Mouse (Mus musculus): ENCODE results near the gene Rps8. TPM values are rescaled to one million over a fixed set of nuclear protein-coding genes. Genes with fewer than 3 reads are reported as not detected.

Rps8 gene
- polyA plus RNA-seq, 1 experiment from 2014 or later = 478 TPM

DNA sequence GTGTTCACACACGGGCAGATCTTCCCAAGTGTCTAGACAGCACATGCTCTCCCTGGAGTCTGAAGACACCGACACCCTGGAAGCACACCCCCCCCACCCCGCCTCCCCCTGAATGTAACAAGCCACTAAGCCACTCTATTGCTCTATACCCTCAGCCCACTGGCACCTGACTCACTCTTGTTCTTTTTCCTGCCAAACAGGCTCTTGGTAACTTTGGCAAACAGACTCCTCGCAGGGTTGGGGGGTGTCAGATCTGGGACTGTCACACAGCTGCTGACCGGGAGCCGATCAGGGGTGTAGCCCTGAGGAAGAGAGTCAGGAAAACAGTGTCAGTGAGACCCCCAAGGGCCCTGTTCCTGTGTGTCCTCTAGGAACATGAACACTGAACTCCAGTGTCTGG is 24.8 kb downstream of the Rps8 start:
- Histone ChIP-seq H3K9ac (replicated peaks) (no peak overlapping the region; the same call in 1 of the 2 replicates), H3K4me1 (peaks cover 29% of the 10 kb centered on the region), H3K27ac (replicated peaks) (no peak overlapping the region), H3K36me3 (no peaks in the 10 kb centered on the region), H3K4me2 (replicated peaks) (no peak overlapping the region), H3K9me3 (no peaks in the 10 kb centered on the region), H3K4me3 (no peak overlapping the region), H3K27me3 (0 out of 2 replicates have a peak, but pooled peaks cover 8% of the 10 kb centered on the region)
- WGBS = 47% methylated on average over 6 of the region's 6 CpGs
- ATAC-seq (replicated peaks) = no peak

DNA sequence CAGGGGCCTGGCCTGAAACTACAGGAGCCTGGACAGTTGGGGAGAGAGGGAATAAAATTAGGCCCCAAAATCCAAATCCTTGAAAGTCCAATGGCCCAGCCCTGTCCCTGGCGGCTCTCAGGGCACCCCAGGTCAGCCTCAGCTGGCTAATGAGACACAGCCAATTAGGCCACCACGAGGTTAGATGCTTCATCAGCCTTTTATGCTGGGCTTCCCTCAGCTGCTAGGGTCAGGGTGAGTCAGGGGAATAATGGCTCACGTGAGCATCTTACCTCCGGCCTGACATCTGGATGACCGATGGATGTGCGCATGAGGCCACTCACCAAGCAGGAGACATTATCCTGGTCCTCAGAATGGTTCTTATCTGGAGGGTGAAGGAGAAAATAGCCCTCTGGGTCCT is 25.3 kb downstream of the Rps8 start:
- Histone ChIP-seq H3K9ac (replicated peaks) (no peak overlapping the region), H3K27me3 (0 out of 2 replicates have a peak, but pooled peaks cover 8% of the 10 kb centered on the region), H3K4me2 (replicated peaks) (no peak overlapping the region), H3K36me3 (no peaks in the 10 kb centered on the region), H3K9me3 (no peaks in the 10 kb centered on the region), H3K4me1 (peaks cover 33% of the 10 kb centered on the region), H3K4me3 (no peak overlapping the region), H3K27ac (replicated peaks) (no peak overlapping the region)
- WGBS = 36% methylated on average over 6 of the region's 6 CpGs
- no peak for ATAC-seq (replicated peaks)

DNA sequence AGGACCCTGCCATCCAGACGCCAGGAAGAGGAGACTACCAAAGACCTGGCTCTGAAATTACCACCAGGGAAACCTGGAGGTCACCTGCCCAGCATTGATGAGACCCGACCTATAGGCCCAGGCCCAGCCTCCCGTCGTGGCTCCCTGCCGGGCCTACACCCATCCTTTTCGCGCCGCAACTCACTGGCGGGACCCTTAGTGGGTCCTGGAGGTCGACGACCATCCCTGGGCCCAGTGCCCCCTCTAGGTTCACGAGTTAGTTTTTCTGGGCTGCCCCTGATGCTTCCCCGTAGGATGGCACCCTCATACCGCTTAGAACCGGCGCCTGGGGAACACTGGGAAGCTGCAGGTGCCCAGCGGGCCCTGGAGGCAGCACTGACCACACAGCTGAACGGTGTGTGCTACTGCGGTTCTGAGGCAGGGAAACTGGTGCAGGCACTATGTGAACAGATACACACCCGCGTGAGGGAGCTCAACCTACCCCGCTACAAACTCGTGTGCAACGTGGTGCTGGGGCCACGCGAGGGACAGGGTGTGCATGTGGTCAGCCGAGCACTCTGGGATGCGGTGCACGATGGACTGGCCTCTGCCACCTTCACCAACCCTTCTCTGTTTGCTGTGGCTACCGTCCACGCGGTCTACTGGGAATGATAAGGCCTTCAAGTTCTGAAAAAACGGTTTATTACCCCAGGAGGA is 27.9 kb downstream of the Rps8 start:
- H3K4me1 ChIP-seq = peaks cover 39% of the 10 kb centered on the region

DNA sequence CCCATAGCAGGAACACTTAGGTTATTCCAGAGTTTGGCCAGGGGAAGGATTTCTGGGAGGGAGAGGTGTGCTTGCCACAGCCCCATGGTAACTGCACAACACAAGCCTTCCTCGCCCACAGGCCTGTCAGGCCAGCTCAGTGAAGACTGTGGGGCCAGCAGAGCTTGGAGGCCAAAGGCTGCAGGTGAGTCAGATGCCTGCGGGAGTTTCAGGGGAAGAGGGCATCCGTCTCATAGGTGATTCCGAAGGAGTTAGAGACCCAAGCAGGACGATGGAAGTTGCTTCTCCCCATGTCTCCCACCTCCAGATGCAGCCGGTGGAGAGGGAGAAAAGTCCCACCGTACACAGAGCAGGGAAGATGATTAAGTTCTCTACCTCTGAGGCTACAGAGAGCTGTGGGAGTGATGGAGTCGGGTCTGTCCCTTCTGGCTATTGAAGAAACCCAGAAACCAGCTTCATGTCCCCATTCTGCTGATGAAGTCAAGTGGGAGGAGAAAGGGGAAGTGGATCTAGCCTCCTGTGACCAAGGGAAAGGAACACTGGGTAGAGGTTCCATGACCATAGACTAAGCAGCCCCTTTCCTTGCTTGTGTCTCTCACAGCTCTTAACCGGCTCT is 29.3 kb downstream of the Rps8 start, which contains the start of gene Tctex1d4:
Tctex1d4 (plus strand) TSS at position 120 of the 616 bp plus-strand sequence.
- WGBS = 89% methylated on average over 9 of the region's 9 CpGs
- Histone ChIP-seq H3K9me3 (no peaks in the 10 kb centered on the region), H3K27ac (replicated peaks) (peak within 1 kb of the TSS; percentile 78), H3K27me3 (no peaks in the 10 kb centered on the region), H3K9ac (replicated peaks) (peak within 1 kb of the TSS; percentile 14; the same call in 1 of the 2 replicates), H3K4me3 (no peak within 1 kb of the TSS), H3K36me3 (no peaks in the 10 kb centered on the region), H3K4me1 (peaks cover 27% of the 10 kb centered on the region), H3K4me2 (replicated peaks) (no peak within 1 kb of the TSS)
- no peak for ATAC-seq (replicated peaks)

More for the DNA sequence above, 27.9 kb downstream of the Rps8 start:
- H3K27me3 ChIP-seq = 0 out of 2 replicates have a peak, but pooled peaks cover 8% of the 10 kb centered on the region
- no peak overlapping the region for H3K4me2 ChIP-seq (replicated peaks)
- H3K9ac ChIP-seq (replicated peaks) = no peak overlapping the region
- WGBS = 90% methylated on average over 33 of the region's 33 CpGs
- no peaks in the 10 kb centered on the region for H3K9me3 ChIP-seq
- H3K4me3 ChIP-seq = no peak overlapping the region
- no peak for ATAC-seq (replicated peaks)
- H3K27ac ChIP-seq (replicated peaks) = no peak overlapping the region
- H3K36me3 ChIP-seq = no peaks in the 10 kb centered on the region

DNA sequence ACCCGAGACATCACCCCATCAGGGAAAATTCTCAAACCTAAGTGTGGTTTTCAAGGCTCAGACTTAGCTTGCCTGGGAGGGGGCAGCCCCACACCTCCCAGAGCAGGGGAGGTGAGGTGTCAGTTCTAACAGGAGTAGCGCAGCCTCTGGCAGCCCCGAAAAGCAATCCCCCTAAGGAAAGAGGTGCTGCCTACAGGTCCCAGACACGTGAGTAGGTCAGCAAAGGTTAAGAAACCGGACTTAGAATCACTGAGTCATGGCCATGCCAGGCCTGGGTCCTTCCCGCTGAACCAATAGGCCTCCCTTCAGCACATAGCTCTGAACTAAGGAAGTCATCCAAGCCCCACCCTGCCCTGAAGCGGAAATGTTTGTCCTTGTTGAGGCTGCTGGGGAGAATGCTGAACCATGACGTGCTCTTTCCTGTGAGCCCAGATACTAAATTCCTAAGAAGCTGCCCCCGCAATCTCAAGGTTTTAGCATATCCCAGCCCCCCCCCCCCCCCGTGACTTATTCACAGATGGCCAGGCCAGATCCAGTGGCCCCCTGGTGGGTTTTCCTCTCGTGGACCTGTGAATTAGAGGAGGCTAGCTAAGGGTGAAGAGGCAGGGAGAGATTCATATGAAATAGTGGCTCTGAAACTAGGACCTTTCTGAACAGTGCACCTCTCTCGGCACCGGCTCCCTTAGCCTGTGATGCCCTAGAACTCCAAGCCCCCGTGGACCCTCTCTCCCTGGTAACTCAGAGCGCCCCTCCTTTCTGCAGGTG is 30.0 kb downstream of the Rps8 start:
- no peak overlapping the region for H3K4me2 ChIP-seq (replicated peaks)

DNA sequence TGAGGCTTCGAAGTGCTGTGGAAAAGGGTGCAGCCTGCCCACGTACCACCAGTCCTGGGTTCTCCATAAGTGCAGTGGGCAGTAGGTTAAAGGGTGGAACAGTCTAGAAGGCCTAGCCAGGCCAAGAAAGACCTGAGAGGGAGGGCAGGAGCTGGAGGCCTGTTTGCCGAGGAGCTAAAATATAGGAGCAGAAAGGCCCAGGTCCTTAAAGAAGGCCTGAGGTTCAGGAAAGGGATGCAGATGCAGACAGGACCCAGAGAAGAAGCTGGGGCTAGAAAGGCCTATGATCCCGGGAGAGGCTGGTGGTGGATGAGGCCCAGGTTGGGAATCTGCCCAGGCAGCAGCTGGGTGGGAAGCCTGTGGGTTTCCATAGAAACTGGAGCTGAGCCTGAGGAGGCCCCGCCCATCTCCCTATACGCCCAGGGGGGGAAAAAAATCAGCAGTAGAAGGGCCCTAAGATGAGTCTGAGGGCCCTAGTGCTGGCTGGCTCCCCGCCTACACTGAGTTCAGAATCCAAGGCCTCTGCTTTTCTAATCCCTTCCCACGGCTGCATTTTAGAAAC is 30.6 kb downstream of the Rps8 start, which contains the start of gene Btbd19:
Btbd19 (minus strand) TSS at position 378 of the 562 bp plus-strand sequence.
- Histone ChIP-seq H3K9me3 (no peaks in the 10 kb centered on the region), H3K36me3 (no peaks in the 10 kb centered on the region), H3K4me2 (replicated peaks) (no peak within 1 kb of the TSS), H3K27me3 (no peaks in the 10 kb centered on the region), H3K27ac (replicated peaks) (peak within 1 kb of the TSS; percentile 78), H3K9ac (replicated peaks) (peak within 1 kb of the TSS; percentile 14; the same call in 1 of the 2 replicates), H3K4me1 (peaks cover 21% of the 10 kb centered on the region), H3K4me3 (no peak within 1 kb of the TSS)
- WGBS = 21% methylated on average over 8 of the region's 8 CpGs
- peak; percentile 26 for ATAC-seq (replicated peaks)

More for the DNA sequence above, 30.0 kb downstream of the Rps8 start:
- no peaks in the 10 kb centered on the region for H3K27me3 ChIP-seq
- 0 out of 2 replicates have a peak overlapping the region, but pooled peaks have one; percentile 5 for H3K9ac ChIP-seq (replicated peaks)
- WGBS = 53% methylated on average over 15 of the region's 15 CpGs
- no peaks in the 10 kb centered on the region for H3K9me3 ChIP-seq
- peak; percentile 30; the same call in 1 of the 2 replicates for ATAC-seq (replicated peaks)
- peaks cover 25% of the 10 kb centered on the region for H3K4me1 ChIP-seq
- H3K36me3 ChIP-seq = no peaks in the 10 kb centered on the region
- no peak overlapping the region for H3K4me3 ChIP-seq
- H3K27ac ChIP-seq (replicated peaks) = peak overlapping the region; percentile 78

DNA sequence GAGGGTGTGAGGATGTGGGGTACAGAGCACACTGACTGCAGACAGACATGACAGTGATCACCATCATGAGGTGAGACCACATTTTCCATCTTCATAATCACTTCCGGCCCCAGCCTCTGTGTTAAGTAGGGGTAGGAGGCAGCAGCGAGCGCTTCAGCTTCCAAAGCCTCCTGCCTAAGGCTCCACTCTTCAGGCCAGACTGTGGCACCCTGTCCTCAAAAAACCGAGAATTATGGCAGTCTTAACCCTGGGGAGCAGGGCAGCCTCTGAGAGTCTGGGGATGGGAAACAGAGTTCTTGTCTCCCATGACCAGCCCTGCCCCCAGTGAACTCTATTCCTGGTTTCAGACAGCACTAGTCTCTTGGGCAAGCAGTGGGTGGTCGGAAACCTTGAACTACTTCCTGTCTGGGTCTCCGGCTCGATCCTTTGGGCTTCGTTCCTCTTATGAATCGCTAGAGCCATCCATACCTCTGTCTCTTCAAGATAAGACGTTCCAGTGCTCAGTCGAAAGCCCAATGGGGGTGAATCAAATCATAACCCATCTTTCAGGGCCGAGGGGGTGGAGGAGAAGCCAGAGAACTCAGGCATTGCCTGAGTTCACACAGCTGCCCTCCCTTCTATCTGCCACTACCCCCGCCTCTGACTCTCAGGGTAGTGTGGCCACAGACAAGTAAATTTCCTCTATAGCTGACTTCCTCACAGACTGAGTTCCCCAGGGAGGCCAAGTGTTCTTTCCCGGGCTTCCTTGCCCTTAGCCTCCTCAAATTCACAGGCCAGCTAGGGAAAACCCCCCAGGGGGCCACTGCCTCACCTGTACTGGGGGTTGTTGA is 31.3 kb downstream of the Rps8 start:
- ATAC-seq (replicated peaks) = no peak
- 77% methylated on average over 14 of the region's 14 CpGs for WGBS
- peaks cover 24% of the 10 kb centered on the region for H3K4me1 ChIP-seq
- no peaks in the 10 kb centered on the region for H3K9me3 ChIP-seq
- no peak overlapping the region for H3K4me3 ChIP-seq
- H3K36me3 ChIP-seq = no peaks in the 10 kb centered on the region
- peak overlapping the region; percentile 78 for H3K27ac ChIP-seq (replicated peaks)
- H3K4me2 ChIP-seq (replicated peaks) = no peak overlapping the region
- peak overlapping the region; percentile 14; the same call in 1 of the 2 replicates for H3K9ac ChIP-seq (replicated peaks)
- no peaks in the 10 kb centered on the region for H3K27me3 ChIP-seq

DNA sequence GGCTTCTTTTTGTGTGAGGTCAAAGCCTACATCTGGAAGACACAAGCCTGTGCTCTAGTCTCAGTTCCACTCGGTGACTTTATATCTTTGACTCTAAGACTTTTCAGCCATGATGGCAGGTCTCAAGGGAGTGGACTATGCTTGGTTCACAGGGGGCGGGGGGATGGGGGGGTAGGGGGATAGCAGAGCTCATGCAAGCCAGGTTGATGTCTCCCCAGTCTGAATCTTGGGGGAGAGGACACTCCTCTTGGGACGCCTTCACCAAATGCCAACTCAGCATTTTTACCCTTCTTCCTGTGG is 31.9 kb downstream of the Rps8 start:
- no peak overlapping the region for H3K4me3 ChIP-seq
- no peaks in the 10 kb centered on the region for H3K27me3 ChIP-seq
- H3K9ac ChIP-seq (replicated peaks) = no peak overlapping the region
- no peaks in the 10 kb centered on the region for H3K36me3 ChIP-seq
- no peak overlapping the region for H3K4me2 ChIP-seq (replicated peaks)
- no peak for ATAC-seq (replicated peaks)
- H3K9me3 ChIP-seq = no peaks in the 10 kb centered on the region
- H3K27ac ChIP-seq (replicated peaks) = no peak overlapping the region
- peaks cover 27% of the 10 kb centered on the region for H3K4me1 ChIP-seq
- 86% methylated on average over 3 of the region's 3 CpGs for WGBS

DNA sequence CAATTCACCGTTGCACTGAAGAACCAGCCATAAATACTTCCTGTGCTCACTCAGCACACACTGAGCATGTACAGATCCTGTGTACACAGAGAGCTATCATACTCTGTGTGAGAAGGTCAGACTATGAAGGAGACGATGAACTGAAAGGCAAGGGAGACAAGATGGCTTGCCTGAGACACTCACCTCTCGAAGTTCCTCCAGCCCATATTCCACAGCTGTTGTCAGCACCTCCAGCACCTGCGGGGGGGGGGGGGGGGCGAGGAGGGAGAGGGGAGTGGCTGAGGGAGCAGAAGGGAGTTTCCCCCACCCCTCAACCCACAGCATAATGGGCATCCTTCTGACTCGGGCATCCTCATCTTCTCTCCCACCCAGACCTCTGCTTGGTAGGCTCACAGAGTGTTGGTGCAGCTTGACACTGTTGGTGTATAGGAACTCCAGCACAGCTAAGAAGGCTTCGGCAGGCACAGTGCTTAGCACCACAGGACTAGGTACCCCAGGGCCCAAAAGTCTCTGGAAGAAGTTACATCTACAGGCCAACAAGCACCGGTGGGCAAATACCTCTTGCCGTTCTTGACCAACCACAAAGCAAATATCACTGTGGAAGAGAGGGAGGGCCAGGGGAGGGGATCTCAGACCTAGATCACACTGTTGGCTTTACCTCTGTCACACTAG is 32.4 kb downstream of the Rps8 start:
- no peak for ATAC-seq (replicated peaks)
- H3K36me3 ChIP-seq = no peaks in the 10 kb centered on the region

DNA sequence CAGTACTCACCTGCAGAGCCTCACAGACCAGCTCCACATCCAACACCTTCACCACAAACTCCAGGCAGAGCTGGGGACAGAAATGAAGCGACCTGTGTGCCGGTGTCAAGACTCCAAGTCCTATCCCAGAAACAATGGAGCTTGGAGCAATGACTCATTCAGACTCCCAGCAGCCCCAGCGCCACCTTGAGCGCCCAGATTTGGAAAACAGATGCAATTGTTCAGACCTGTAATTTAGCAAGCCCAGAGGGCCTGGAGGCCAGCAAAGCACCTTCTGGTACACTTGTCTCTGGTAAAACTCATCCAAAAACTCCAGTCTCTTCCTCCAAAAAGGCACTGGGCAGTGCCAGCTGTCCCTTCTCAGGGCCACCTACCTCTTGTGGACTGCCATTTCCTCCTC is 33.8 kb downstream of the Rps8 start:
- Histone ChIP-seq H3K9ac (replicated peaks) (no peak overlapping the region), H3K36me3 (no peaks in the 10 kb centered on the region), H3K27ac (replicated peaks) (no peak overlapping the region), H3K27me3 (no peaks in the 10 kb centered on the region), H3K9me3 (no peaks in the 10 kb centered on the region), H3K4me1 (peaks cover 27% of the 10 kb centered on the region), H3K4me3 (no peak overlapping the region), H3K4me2 (replicated peaks) (no peak overlapping the region)
- ATAC-seq (replicated peaks) = no peak
- 80% methylated on average over 4 of the region's 4 CpGs for WGBS

More for the DNA sequence above, 32.4 kb downstream of the Rps8 start:
- no peaks in the 10 kb centered on the region for H3K9me3 ChIP-seq
- no peak overlapping the region for H3K9ac ChIP-seq (replicated peaks)
- 73% methylated on average over 9 of the region's 9 CpGs for WGBS
- no peak overlapping the region for H3K4me2 ChIP-seq (replicated peaks)
- H3K4me3 ChIP-seq = no peak overlapping the region
- no peak overlapping the region for H3K27ac ChIP-seq (replicated peaks)
- peaks cover 27% of the 10 kb centered on the region for H3K4me1 ChIP-seq
- H3K27me3 ChIP-seq = no peaks in the 10 kb centered on the region

Data from forebrain, embryonic 15.5 days (tissue).